Mouse (Mus musculus): ENCODE data around the gene Cd99l2. TPM values are rescaled to one million over a fixed set of nuclear protein-coding genes. Genes with fewer than 3 reads are reported as not detected.

The Cd99l2 gene
- polyA plus RNA-seq, 2 experiments = 28.2 to 30.6 TPM

- no peak overlapping the region for H3K4me2 ChIP-seq (replicated peaks; ENCODE audit: low read depth, low read length, severe bottlenecking)
- H3K9ac ChIP-seq (ENCODE audit: low read depth, low read length, severe bottlenecking) = no peak overlapping the region
- WGBS = 81% methylated on average over 6 of the region's 6 CpGs
Observed at GRCm38 (mm10) chrX:71456078-71456737, 36.4 kb downstream of the Cd99l2 start.

DNA sequence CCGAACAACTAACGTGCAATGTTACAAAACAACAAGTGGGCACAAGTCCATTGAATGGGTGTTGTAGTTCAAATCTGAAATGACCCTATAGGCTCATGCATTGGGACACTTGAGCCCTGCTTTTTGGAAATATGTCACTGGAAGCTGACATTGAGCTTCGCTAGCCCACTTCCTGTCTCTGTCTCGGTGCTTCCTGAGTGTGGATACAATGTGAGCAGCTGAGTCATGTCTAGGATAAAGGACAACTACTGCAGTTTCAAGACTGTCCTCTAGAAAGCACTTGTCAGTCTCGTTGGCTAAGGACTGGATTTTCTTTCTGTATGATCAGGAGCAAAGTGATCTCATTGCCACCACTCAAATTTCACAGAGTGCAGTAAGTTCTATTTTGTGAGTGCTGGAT lies 49.7 kb downstream of the Cd99l2 start:
- Histone ChIP-seq H3K9ac (ENCODE audit: low read depth, low read length, severe bottlenecking) (no peak overlapping the region), H3K27ac (replicated peaks; ENCODE audit: low read depth, low read length) (no peak overlapping the region), H3K9me3 (ENCODE audit: control insufficient read depth, low read length) (no peaks in the 10 kb centered on the region), H3K4me3 (replicated peaks; ENCODE audit: low read length) (no peak overlapping the region), H3K4me2 (replicated peaks; ENCODE audit: low read depth, low read length, severe bottlenecking) (no peak overlapping the region), H3K27me3 (ENCODE audit: control insufficient read depth, insufficient read depth, low read length) (no peaks in the 10 kb centered on the region), H3K4me1 (ENCODE audit: control insufficient read depth, insufficient read depth, low read length) (no peaks in the 10 kb centered on the region), H3K36me3 (ENCODE audit: control insufficient read depth, insufficient read depth, low read length) (no peaks in the 10 kb centered on the region)
- 82% methylated on average over 5 of the region's 5 CpGs for WGBS
- no peak for TF ChIP-seq POLR2A (IDR thresholded peaks at IDR 0.05; ENCODE audit: borderline replicate concordance, extremely low read depth, insufficient read depth, insufficient read length)
- no peak for ATAC-seq (ENCODE audit: low FRiP score, low read depth)
- DNase-seq (ENCODE audit: low spot score) = no peak

More at GRCm38 (mm10) chrX:71456078-71456737, 36.4 kb downstream of the Cd99l2 start:
- no peaks in the 10 kb centered on the region for H3K36me3 ChIP-seq (ENCODE audit: control insufficient read depth, insufficient read depth, low read length)
- TF ChIP-seq POLR2A (IDR thresholded peaks at IDR 0.05; ENCODE audit: borderline replicate concordance, extremely low read depth, insufficient read depth, insufficient read length) = no peak
- no peak overlapping the region for H3K27ac ChIP-seq (replicated peaks; ENCODE audit: low read depth, low read length)
- DNase-seq (ENCODE audit: low spot score) (no peak), ATAC-seq (ENCODE audit: low FRiP score, low read depth) (no peak)
- H3K27me3 ChIP-seq (ENCODE audit: control insufficient read depth, insufficient read depth, low read length) = no peaks in the 10 kb centered on the region
- H3K4me3 ChIP-seq (replicated peaks; ENCODE audit: low read length) = no peak overlapping the region
- H3K9me3 ChIP-seq (ENCODE audit: control insufficient read depth, low read length) = no peaks in the 10 kb centered on the region
- no peaks in the 10 kb centered on the region for H3K4me1 ChIP-seq (ENCODE audit: control insufficient read depth, insufficient read depth, low read length)

DNA sequence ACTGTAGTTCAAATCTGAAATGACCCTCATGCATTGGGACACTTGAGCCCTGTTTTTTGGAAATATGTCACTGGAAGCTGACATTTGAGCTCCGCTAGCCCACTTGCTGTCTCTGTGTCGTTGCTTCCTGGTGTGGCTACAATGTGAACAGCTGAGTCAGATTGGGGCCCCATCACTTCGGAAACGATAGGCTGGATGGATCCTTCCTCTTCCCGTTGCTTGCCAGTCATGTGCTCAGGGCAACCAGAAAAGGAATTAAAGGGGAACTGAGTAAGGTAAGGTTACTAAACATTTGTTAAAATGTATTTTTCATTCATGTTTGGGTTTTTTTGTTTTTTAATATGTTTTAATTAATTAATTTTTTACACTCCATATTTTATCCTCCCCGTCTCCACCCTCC lies 53.2 kb downstream of the Cd99l2 start:
- Histone ChIP-seq H3K36me3 (ENCODE audit: control insufficient read depth, insufficient read depth, low read length) (no peaks in the 10 kb centered on the region), H3K4me2 (replicated peaks; ENCODE audit: low read depth, low read length, severe bottlenecking) (no peak overlapping the region), H3K9me3 (ENCODE audit: control insufficient read depth, low read length) (no peaks in the 10 kb centered on the region), H3K27me3 (ENCODE audit: control insufficient read depth, insufficient read depth, low read length) (no peaks in the 10 kb centered on the region), H3K9ac (ENCODE audit: low read depth, low read length, severe bottlenecking) (no peak overlapping the region), H3K4me1 (ENCODE audit: control insufficient read depth, insufficient read depth, low read length) (no peaks in the 10 kb centered on the region), H3K27ac (replicated peaks; ENCODE audit: low read depth, low read length) (no peak overlapping the region), H3K4me3 (replicated peaks; ENCODE audit: low read length) (no peak overlapping the region)
- ATAC-seq (ENCODE audit: low FRiP score, low read depth) = no peak
- WGBS = 89% methylated on average over 6 of the region's 6 CpGs
- DNase-seq (ENCODE audit: low spot score) = no peak
- no peak for TF ChIP-seq POLR2A (IDR thresholded peaks at IDR 0.05; ENCODE audit: borderline replicate concordance, extremely low read depth, insufficient read depth, insufficient read length)

- WGBS = 86% methylated on average over 2 of the region's 2 CpGs
- no peak overlapping the region for H3K4me2 ChIP-seq (replicated peaks; ENCODE audit: low read depth, low read length, severe bottlenecking)
- DNase-seq (ENCODE audit: low spot score) = no peak
Observed at GRCm38 (mm10) chrX:71435542-71435941, 57.1 kb downstream of the Cd99l2 start.

GRCm38 (mm10) chrX:71434860-71435259 lies 57.8 kb downstream of the Cd99l2 start:
- H3K4me1 ChIP-seq (ENCODE audit: control insufficient read depth, insufficient read depth, low read length) = no peaks in the 10 kb centered on the region
- TF ChIP-seq POLR2A (IDR thresholded peaks at IDR 0.05; ENCODE audit: borderline replicate concordance, extremely low read depth, insufficient read depth, insufficient read length) = no peak
- ATAC-seq (ENCODE audit: low FRiP score, low read depth) = no peak
- H3K9ac ChIP-seq (ENCODE audit: low read depth, low read length, severe bottlenecking) = no peak overlapping the region
- no peak overlapping the region for H3K27ac ChIP-seq (replicated peaks; ENCODE audit: low read depth, low read length)
- no peaks in the 10 kb centered on the region for H3K36me3 ChIP-seq (ENCODE audit: control insufficient read depth, insufficient read depth, low read length)
- no peaks in the 10 kb centered on the region for H3K27me3 ChIP-seq (ENCODE audit: control insufficient read depth, insufficient read depth, low read length)
- WGBS = 81% methylated on average over 8 of the region's 8 CpGs
- no peaks in the 10 kb centered on the region for H3K9me3 ChIP-seq (ENCODE audit: control insufficient read depth, low read length)
- DNase-seq (ENCODE audit: low spot score) = no peak
- no peak overlapping the region for H3K4me2 ChIP-seq (replicated peaks; ENCODE audit: low read depth, low read length, severe bottlenecking)
- no peak overlapping the region for H3K4me3 ChIP-seq (replicated peaks; ENCODE audit: low read length)

More at GRCm38 (mm10) chrX:71435542-71435941, 57.1 kb downstream of the Cd99l2 start:
- no peak for TF ChIP-seq POLR2A (IDR thresholded peaks at IDR 0.05; ENCODE audit: borderline replicate concordance, extremely low read depth, insufficient read depth, insufficient read length)
- Histone ChIP-seq H3K4me3 (replicated peaks; ENCODE audit: low read length) (no peak overlapping the region), H3K9me3 (ENCODE audit: control insufficient read depth, low read length) (no peaks in the 10 kb centered on the region), H3K27me3 (ENCODE audit: control insufficient read depth, insufficient read depth, low read length) (no peaks in the 10 kb centered on the region), H3K36me3 (ENCODE audit: control insufficient read depth, insufficient read depth, low read length) (no peaks in the 10 kb centered on the region), H3K9ac (ENCODE audit: low read depth, low read length, severe bottlenecking) (no peak overlapping the region), H3K4me1 (ENCODE audit: control insufficient read depth, insufficient read depth, low read length) (no peaks in the 10 kb centered on the region), H3K27ac (replicated peaks; ENCODE audit: low read depth, low read length) (no peak overlapping the region)
- ATAC-seq (ENCODE audit: low FRiP score, low read depth) = no peak
